Mouse (Mus musculus) left cerebral cortex, postnatal 10 days (tissue): Measurements from ENCODE around the gene Olfr786. TPM values are rescaled to one million over a fixed set of nuclear protein-coding genes. Genes with fewer than 3 reads are reported as not detected.

Source experiments
- DNase-seq, 2 experiments: peaks; one replicate each; pipeline ENCODE4 v3.0.0; 2021 to 2022; ENCODE audit warnings: low spot score in 2 of 2, mixed read lengths in 1 of 2; ENCODE audit errors: extremely low spot score in 1 of 2
- intact Hi-C: fragments of 180-260 bp; cut with DNase I; formaldehyde crosslinking; loops from one replicate; pipeline ENCODE4 v1.15.1; 2025
- total RNA-seq, 2 experiments: library from RNA; stranded (reverse); gene quantifications; 2 replicates each; pipeline ENCODE4 v1.2.3; 2021

The Olfr786 gene
- not detected for total RNA-seq

GRCm38 (mm10) chr10:129427006-129427405 lies at the start of gene Olfr786:
Olfr786 (plus strand) TSS chr10:129427306.
- no peak for DNase-seq
- intact Hi-C loops = no loop called here

DNA sequence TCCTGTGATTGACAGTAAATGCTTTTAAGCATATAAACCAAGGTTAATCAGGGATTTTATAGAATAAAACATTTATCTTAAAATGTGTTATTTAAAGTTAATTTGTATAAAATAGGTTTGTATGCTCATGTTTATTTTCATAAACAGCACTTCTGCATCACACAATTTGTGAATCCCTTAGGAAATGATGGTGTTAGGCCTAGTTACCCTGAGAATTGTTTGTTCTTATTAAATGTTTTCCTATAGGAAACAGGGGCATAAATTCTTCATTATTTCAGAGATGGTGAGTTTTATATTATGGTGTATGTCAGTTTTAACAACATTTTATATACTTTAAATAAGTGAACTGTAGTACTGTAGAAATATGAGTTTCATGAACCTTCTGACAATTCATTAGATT lies 43.3 kb upstream of the Olfr786 start, which contains the start of gene Olfr784:
TSS of gene Olfr784 (plus strand) at position 301 of the 400 bp plus-strand sequence.
- DNase-seq = no peak
- intact Hi-C loops = no loop called here

- intact Hi-C loops = no loop called here
- DNase-seq = no peak
Measured at GRCm38 (mm10) chr10:129400892-129401291, 26.2 kb upstream of the Olfr786 start.

DNA sequence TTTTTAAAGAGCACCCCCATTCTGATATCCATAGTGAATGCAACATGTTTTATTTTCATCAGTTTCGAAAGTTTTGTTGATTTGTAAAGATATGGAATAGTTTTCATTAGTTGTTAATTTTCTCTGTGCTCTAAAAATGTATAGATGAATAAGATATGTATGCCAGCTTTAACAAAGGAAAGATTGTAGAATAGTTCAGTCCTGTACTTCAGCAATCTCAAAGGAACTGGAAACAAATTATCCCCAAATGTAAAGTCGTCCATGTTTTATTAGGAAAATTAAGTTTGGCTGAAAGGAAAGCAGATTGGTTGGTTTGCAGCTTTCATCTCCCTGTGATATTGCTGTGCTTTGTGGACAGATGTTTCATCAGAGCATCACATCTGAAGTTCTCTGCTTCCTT lies 22.0 kb upstream of the Olfr786 start, which contains the start of gene Olfr785:
TSS of gene Olfr785 (plus strand) at position 301 of the 400 bp plus-strand sequence.
- DNase-seq = no peak
- intact Hi-C loops = no loop called here

DNA sequence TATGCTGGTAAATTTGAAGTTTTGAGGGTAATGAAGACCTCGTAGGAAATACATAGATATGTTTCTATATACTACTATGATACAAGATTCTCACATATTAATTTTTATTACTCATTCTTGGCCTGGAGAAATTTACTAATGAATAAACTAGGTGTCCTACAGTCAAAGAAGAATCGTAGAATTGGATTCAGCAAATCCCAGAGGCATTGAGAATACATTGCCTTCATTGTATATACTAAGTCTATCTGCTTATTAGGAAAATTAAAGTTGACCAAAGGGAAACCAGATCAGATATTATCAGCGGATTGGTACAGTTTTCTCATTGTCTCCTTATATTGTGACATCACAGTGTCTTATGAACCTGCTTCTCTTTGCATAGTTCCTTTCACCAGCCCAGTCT lies 34.5 kb downstream of the Olfr786 start, which contains the start of gene Olfr787:
TSS of gene Olfr787 (plus strand) at position 301 of the 400 bp plus-strand sequence.
- no peak for DNase-seq
- intact Hi-C loops = no loop called here

DNA sequence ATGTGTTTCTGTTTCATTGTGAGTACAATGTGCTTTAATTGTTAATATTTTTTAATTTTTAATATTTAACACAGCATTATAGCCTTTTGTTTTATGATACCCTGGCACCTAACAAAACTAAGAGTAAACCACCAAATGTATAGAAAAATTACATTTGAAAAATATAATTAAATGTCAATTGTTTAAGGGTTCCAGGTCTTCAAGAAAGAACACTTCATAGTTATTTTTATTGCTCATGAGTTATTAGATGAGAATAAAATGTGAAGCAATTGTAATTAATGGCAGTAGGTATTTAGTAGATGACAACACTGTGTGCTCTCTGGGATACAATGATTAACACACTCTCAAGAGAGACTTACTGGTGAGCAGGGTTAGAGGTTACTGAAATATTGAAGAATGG lies 43.6 kb downstream of the Olfr786 start, which contains the start of gene Olfr788:
TSS of gene Olfr788 (plus strand) at position 301 of the 400 bp plus-strand sequence.
- intact Hi-C loops = no loop called here

DNA sequence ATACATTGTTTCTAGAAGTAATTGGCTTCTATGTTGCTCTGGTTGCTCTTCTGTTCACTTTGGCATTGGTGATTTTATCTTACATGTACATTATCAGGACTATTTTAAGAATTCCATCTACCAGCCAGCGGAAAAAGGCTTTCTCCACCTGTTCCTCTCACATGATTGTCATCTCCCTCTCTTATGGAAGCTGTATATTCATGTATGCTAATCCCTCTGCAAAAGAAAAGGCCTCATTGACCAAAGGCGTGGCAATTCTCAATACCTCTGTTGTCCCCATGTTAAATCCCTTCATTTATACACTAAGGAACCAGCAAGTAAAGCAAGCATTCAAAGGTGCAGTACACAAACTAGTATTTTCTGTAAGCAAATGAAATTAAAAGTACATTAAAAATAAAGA lies 46.1 kb downstream of the Olfr786 start:
- intact Hi-C loops = no loop called here
- no peak for DNase-seq

More for the DNA sequence above, 43.6 kb downstream of the Olfr786 start, which contains the start of gene Olfr788:
- no peak for DNase-seq

- intact Hi-C loops = no loop called here
- DNase-seq = no peak
Measured at GRCm38 (mm10) chr10:129473723-129474122, 46.6 kb downstream of the Olfr786 start.

DNA sequence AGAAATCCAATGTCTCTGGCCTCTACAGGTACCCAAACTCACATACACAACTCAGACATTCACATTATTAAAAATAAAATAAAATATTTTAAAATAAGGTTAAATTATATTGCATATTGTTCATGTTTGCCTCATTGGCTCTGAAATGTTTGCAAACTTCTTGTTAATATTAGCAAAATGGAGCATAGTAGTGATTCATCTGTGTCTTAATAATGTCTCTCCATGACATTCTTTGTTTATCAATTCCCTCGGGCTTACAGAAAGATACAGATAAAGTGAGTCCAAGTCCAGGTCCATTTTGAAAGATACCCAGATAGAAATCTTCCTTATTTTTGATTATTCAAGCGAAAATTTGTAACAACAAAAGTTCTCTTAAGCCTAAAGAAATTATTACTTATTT lies 57.3 kb downstream of the Olfr786 start, which contains the start of gene Olfr789:
TSS of gene Olfr789 (plus strand) at position 301 of the 400 bp plus-strand sequence.
- no peak for DNase-seq
- intact Hi-C loops = no loop called here

Other genes with a start within 250 kb of the Olfr786 start
- gene Olfr772, start 249.4 kb upstream of the Olfr786 start, total RNA-seq = not detected
- gene Olfr773, start 239.9 kb upstream of the Olfr786 start, total RNA-seq = not detected
- not detected for gene Olfr774, start 191.1 kb upstream of the Olfr786 start, total RNA-seq
- not detected for gene Olfr775, start 178.9 kb upstream of the Olfr786 start, total RNA-seq
- not detected for gene Olfr776, start 168.2 kb upstream of the Olfr786 start, total RNA-seq
- not detected for gene Olfr777, start 155.8 kb upstream of the Olfr786 start, total RNA-seq
- not detected for gene Olfr780, start 109.2 kb upstream of the Olfr786 start, total RNA-seq
- gene Olfr781, start 98.5 kb upstream of the Olfr786 start, total RNA-seq = not detected
- not detected for gene Olfr782, start 78.5 kb upstream of the Olfr786 start, total RNA-seq
- gene Olfr784, start 43.2 kb upstream of the Olfr786 start, total RNA-seq = under 1 TPM; 0.22 to 0.24 TPM
- gene Olfr785, start 21.9 kb upstream of the Olfr786 start, total RNA-seq = not detected
- gene Olfr787, start 34.6 kb downstream of the Olfr786 start, total RNA-seq = not detected
- not detected for gene Olfr788, start 43.7 kb downstream of the Olfr786 start, total RNA-seq
- not detected for gene Olfr789, start 57.4 kb downstream of the Olfr786 start, total RNA-seq
- gene Olfr790, start 71.2 kb downstream of the Olfr786 start, total RNA-seq = not detected
- not detected for gene Olfr791, start 94.5 kb downstream of the Olfr786 start, total RNA-seq
- not detected for gene Olfr792, start 111.9 kb downstream of the Olfr786 start, total RNA-seq
- gene Olfr794, start 140.3 kb downstream of the Olfr786 start, total RNA-seq = not detected
- not detected for gene Olfr796, start 185.3 kb downstream of the Olfr786 start, total RNA-seq
- not detected for gene Olfr798, start 200.6 kb downstream of the Olfr786 start, total RNA-seq
- not detected for gene Olfr799, start 210.2 kb downstream of the Olfr786 start, total RNA-seq
- gene Olfr800, start 230.4 kb downstream of the Olfr786 start, total RNA-seq = not detected
- gene Olfr801, start 246.6 kb downstream of the Olfr786 start, total RNA-seq = not detected